Mouse (Mus musculus): ENCODE measurements at regions not wholly inside any gene's neighbourhood (a gene's known extent, or its start where the extent isn't known, plus 50 kb on each side); places are given as distances from the start of the nearest gene placed in this dataset.
A peak's percentile ranks its signal among the peaks of the same experiment; 100 is the strongest.

DNA sequence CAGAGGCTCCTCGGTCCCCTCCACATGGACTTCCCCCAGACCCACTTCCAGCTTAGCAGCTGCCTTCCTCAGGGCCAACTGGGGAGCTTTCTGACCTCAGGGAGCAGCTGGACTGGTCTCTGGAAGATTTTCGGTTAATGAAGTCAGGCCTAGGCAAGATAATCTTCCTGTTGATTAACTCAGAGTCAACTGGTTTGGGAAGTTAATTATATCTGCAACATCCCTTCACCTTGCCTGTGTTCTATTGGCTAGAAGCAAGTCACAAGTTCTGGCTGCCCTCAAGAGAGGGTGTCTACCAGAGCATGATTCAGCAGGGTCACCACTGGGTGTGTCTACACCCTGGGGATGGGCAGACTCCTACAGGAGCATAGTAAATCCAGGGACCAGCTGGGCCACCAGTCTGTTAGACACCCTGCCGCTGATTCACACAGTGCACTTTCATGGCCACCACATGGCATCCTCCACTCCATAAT lies 53.9 kb upstream of the Maml3 start:
- DNase-seq: no peak

DNA sequence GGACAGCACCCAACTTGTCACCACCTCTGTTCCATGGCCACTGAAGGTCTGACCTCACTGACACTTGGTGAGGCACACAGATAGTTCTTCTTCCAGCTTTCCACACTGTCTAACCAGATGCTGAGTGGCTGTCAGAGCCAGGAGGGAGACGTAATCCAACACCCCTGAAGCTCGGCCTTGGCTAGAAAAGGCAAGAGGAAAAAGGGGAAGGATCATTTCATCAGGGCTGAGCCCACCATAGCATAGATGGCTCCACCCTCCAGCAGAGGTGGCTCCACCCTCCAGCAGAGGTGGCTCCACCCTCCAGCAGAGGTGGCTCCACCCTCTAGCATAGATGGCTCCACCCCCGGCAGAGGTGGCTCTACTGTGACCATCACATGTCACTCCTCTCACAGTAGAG lies 56.8 kb upstream of the Maml3 start:
- no peak for DNase-seq

DNA sequence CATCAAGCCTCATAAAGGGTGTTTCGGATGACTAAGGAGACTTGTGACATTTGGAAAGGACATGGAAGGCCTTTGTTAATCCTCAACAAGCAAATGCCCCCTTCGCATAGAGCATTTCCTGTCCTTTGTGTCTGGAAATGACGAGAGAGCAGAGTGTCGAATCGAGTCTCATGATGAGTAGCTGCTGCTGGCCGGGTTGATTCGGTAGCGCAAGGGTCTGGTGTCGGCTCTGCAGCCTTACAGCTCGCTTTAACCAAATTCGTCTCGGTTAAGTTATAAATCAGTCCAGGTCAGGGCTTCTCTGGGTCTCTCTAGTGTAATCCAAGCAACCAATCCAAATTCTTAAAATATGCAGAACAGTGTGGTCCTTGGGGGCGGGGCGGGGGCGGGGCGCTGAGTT lies 59.1 kb upstream of the Maml3 start:
- no peak for DNase-seq

DNA sequence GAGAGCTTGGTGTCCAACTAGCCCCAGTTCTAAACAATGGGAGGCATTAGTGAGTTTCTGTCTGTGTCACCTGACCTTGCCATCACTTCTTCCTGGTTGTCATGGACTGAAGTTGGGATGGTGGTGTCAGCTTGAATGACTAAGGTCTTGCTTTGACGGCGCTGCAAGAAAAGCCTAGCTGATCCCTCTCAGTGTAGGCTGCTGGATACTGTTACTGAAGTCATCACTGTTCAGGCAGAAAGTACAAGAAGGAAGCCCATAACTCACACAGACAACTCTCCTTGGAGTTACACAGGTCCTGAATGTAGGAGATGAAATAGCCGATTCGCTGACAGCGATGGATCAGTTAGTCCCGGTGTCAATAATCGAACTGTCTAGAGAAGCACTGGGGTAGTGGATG lies 62.5 kb upstream of the Maml3 start:
- DNase-seq: no peak

DNA sequence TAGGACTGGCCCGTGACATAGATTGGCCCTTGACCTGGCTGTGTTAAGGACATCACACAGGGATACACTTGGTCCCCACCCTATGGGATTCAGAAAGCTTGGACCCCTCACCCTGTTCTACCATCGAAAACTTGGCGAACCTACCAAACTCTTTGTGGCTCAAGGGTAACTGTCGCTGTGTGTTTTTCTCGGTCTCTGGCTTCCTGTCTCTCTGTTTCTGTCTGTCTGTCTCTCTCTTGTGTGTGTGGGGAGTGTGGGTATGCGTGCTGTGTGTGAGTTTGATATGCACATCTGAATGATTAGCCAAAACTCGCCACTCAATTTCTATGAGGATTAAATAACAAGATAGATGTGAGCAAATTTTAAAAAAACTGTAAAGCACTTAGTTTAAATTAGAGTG lies 66.0 kb upstream of the Maml3 start:
- no peak for DNase-seq

DNA sequence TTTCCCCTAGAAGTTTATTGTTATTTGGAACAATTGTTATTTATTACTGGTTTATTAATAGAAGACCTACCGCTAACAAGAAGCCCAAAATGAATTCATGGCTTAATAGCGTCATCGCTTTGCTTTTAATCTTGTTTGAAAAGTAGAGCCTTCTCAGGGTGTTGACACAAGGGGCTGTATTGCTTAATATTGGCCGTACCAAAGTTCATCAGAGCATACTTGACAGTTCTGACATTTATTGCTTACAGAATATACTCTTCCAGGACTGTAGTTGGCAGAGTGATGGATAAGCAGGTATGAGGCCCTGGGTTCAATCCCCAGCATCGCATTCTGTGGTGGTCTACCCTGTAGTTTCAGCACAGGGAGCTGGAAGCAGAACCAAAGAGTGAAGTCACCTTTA lies 66.4 kb upstream of the Maml3 start:
- no peak for DNase-seq

DNA sequence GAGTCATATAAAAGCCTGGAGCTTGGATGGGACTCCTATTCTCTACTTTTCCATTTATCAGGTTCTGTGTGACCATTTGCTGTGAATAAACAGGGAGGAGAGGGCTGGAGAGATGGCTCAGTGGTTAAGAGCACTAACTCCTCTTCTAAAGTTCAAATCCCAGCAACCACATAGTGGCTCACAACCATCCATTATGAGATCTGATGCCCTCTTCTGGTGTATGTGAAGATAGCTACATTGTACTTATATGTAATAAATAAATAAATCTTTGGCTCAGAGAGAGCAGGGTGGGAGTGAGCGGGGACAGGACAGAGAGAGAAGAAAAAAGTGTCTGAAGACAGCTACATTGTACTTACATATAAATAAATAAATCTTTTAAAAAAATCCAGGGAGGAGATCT lies 68.6 kb upstream of the Maml3 start:
- no peak for DNase-seq

DNA sequence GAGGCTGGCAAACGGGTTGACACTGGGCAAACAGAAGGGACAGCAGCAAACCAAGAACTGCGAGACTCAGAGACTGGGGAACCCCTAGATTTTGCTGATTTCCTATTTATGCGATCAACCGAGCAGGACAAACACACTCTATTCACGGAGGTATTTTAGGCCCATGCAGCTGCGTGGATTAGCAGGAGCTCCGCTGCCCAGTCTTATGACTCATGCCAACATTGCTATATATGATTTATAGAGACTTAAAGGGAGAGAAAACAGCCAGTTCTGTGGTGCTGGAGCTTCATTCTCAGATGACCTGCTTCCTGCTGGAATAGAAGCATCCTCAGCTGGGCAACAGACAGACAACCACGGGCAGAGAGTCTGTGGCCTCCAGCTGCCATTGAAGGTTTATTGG lies 71.2 kb upstream of the Maml3 start:
- DNase-seq: no peak

DNA sequence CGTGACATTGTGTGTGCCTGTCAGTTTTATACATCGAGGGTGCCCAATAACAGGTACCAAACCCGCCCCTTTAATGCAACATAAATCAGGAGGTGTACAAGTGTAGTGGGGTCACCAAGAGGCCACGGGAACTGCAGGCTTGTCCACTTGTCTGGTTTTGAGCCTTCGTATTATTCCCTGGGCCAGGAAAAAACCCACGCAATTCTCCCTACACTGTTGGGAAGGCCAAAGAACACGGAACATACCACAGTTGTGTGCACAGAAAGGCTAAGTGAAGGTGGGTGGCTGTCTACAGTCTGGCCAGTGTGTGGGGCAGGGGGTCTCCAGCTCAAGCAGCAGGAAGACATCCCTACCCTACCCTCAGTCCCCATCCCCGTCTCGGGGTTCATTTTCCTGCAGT lies 74.0 kb upstream of the Maml3 start:
- no peak for DNase-seq

DNA sequence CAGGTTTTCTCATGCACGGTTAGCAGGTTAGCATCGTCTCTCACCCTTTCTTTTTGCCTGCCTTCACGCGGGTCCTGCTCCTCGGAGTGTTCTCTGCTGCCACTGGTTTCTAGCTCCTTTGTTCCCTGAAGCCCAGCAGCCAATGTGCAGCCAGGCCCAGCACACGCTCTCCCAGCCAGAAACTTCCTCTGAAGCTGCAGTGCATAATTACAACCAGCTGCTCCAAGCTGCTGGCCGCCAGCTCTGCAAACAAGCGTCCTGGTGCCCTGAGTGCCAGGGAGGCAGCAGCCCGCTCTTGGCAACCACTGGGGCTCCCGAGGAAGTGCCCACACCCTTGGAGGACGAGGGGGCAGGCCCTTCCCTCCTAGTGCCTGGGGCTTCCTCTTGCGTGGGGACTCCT lies 74.8 kb upstream of the Maml3 start:
- peak; percentile 74 to 85 for DNase-seq

DNA sequence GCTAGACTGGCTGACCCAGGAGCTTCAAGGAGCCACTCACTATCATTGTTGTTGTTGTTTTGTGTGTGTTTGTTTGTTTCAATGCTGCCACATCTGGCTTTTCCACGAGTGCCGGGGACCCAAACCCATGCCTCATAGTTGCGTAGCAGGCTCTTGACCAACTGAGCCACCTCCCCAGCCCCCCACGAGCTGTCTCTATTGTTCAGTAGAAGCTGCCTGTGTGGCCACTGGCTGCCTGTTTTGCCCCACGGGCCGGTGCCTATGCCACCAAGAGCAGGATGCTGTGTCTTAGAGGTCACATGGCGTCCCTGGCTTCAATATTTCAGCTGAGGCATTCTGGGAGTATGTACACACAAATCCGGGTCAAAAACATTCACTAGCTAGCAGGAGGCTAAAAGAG lies 75.4 kb upstream of the Maml3 start:
- peak in 1 of 2 experiments; percentile 65 for DNase-seq

DNA sequence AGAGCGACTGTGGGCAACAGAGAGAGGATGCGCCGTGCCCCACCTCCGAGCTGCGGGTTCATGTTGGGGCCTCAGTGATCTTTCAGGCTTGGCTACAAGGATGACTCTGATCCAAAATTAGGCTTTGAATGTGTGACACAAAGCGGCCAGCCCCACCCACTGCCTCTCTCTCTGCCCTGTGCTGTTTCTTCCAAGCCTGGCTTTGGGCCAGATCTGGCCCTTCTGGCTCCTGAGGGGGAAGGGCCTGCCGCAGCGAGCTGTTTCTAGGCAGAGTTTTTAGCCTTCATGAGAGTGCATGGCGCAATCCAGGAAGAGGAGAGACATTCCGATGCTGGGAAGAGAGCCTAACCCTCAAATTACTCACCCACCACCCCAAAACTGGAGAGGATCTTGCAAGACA lies 75.9 kb upstream of the Maml3 start:
- DNase-seq: peak; percentile 88 to 91

DNA sequence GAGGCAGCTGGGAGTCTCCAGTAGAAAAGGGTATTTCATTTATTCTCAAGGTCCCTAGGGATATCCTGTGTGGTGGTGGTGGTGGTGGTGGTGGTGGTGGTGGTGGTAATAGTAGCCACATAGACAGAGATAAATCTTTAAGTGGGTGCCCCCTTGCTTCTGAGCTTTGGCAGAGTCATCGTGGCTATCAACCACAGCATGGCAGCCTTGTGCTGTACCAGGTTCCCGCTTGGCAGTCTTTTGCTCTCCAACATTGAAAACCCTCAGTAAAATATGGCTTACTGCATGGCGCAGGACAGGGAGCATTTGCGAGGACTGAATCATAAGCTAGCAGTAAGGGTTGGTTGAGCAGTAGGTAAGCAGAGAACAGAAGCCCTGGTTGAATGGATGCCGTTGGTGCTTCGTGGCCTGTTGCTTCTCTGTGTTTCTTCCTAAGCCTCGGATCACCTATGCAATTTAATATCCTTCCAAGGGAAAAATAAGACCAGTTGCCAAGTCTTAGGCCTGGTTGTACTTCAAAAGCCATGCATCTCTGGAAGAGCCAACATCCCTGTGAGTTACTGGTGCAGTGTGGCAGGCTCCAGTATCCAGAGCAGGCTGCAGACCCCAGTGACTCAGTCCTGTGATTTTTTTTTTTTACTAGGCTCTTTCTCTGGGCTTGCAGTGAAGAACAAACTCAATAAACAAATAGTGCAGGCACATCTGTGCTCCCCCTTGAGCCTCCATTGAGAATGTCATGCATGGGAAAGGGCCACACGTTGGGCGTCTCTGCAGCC lies 76.6 kb upstream of the Maml3 start:
- no peak for DNase-seq

DNA sequence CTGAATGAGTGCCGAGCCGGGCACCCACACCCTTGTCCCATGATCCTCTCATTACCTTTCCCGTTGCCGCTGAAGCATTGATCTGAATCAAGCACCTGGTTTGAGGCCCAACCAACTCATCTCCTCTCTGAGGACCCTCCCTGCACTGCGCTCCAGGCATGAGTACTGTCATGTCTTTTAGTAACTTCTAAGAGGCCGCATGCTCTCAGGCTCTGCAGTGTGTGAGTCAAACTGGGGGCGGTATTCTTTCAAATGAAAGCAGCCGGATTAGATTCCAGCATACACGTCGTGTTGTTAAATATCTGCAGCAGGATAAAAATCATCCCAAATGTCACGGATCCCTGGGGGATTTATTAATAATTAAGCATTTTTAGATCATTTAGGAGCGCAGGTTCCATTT lies 79.4 kb upstream of the Maml3 start:
- no peak for DNase-seq

DNA sequence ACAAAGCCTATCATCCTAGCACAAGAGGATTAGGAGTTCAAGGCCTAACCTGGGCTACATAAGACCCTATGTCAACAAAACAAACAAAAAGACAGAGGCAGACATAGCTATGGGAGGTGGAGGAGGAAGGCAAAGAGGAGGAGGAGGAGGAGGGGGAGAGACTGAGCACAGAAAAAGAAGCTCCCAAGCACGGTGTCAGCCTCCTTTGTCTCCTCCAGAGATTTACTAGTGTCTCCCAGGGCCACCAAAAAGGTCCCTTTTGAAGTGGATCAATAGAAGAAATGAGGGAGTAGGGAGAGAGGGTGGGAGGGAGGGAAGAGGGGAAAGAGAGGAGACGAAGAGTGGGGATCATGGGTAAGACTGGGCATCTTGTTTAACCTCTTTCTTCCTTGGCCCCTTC lies 80.5 kb upstream of the Maml3 start:
- DNase-seq: no peak

DNA sequence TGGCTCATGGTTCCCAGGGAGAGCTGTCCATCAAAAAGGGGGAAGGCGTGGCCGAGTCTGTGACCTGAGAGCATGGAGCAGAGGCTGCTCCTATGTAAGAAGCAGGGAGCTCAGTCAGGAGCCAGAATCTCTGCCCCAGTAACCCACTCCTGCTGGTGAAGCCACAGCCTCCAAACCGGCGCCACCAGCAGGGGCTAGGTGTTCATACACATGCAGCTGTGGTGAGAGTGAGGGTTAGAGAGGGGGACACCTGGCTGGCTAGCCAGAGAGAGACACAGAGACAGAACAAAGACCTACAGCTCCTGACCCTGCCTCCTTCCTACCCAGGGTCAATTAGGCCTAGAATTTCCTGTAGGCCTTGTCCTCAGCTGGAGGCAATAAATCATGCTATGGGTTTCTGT lies 80.7 kb upstream of the Foxo1 start:
- DNase-seq: no peak

DNA sequence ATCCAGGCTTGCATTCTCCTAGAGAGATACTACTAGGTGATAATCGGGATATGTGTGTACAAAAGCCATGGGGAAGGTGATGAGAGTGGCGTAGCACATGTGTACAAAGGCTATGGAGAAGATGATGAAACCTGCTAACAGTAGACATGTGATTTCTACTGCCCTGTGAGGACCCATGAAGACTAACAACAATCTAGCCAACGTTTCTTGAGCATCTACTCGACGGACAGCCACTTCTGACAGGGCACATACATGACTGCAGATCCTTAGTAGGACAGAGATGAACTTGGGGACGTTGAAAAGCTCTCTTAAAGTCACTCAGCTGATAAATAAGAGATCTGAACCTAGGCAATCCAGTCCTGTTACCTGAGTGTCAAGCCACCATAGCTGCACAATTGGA lies 79.8 kb upstream of the Foxo1 start:
- no peak for DNase-seq

DNA sequence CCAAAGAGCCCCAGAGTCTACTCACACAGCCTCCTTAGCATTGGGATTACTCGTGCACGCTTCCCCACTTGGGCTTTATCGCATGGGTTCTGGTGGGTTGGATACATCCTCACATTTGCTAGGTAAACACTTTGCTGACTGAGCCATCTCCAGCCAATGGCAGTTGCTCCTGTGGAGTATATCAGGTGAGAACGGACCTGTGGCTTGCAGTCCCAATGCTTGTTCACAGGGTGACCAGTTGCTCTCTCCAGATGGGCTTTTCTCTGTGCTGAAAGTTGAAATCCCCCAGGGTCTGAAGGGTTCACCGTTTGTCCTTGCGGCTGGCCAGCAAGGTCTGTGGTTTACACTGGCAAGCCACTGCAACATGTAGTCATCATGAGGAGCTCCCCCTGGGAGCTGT lies 79.1 kb upstream of the Foxo1 start:
- no peak for DNase-seq

DNA sequence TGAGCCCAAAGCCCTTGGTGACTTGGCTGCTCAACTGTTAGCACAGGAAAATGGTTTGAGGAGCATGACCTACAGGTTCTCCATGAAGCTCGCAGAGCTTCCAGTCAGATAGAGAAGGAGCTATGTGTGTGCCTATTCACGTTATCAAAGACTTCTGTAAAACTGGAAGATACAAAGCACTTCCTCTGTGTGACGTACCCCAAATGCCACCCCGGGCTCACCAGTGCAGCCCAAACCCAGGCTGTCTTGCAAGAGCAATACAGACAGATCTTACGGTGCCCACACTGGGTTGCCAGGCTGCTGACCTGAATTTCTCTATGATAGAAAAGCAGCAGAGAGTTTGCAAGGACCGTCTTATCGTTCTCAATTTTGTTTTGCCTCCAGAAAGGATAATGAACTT lies 78.1 kb upstream of the Foxo1 start:
- no peak for DNase-seq

DNA sequence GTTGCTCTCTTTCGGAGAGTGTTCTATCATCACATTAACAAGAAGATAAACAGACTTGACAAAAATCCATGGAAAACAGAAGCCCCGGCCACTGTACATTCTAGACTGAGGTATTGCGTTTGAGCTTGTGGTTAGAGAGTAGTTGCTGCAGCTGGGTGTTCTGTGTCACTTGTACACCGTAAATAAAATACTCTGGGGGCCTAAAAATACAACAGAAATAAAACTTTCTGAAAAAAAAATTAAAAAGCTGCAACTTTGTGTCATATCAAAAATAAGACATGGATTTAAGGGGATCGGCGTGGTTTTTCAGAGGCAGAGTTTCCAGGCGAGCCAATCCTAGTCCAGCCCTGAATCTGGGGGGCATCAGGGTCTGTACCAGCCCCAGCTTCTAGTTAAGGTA lies 75.1 kb upstream of the Foxo1 start:
- DNase-seq: no peak

DNA sequence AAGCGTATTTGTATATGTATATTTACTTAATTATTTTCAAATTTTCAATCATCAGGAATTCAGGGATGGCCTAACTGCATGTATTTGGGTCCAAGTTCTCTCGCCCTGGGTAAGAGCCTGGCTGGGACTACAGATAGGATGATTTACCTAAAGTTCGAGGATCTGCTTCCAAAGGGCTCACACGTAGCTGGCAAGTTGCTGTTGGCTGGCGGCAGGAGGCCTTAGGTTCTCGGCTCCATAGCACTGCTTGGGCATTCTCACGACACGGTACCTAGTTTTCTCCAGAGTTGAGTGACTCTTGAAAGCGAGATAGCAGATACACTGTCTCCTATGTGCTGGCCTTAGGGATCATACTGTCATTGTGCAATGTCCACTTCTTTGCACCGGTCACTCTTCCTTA lies 73.9 kb upstream of the Foxo1 start:
- no peak for DNase-seq

DNA sequence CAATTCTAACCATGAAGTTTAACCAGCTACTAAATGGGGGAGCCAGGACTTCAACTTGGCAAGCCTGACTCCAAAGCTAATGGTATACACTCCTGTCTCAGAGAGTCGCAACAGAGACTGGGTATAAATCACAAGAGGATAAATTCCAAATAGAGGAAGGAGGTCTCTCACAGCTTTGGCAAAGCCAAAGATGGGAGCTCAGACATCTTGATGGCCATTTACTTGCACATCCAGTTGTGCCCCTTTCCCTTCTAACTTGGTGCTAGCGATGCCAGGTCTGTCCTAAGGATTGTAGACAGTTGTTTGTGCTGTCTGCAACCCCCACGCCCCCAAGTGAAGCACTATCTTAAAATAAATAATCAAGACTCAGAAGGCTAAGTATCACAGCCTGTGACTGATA lies 72.7 kb upstream of the Foxo1 start:
- DNase-seq: no peak

DNA sequence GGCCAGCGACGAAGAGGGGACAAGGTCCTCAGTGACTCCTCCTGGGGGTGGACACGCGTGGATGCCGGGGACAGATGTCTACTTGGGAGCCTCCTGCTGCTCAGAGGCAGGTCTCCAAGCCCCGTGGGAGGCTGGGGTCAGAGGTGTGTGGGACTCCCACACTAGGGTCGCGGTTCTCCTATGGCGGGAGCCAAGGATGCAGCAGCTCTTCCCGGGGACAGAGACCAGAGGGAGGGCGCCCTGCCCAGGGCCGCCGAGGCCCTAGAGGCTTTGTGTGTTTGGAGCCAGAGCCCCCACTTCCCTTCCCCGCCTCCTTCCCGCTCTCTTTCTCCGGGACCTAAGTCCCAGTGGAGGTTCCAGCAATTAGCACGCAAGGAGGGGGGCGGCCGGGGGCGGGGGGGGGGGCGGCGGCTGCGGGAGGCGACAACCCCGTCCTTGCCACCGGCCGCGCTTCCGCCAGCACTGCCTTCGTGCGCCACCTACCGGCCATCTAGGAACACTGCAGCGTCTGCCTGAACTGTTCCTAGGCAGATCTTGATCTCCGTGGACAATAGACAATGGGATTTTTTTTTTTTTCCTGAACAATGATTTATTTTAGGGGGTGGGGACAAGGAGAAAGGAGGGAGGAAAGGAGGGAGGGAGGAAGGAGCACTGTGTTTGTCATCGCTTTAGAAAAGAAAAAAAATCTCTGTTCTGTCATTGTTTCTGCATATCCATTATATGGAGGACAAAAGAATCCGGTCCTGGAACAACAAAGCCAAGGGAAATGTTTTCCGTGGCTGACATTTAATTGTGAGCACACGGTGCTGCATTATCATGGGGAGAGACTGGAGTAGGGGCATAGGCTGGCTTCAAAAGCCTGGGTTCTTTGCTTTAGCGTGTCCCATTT lies 71.8 kb upstream of the Foxo1 start:
- peak; percentile 70 to 91 for DNase-seq

DNA sequence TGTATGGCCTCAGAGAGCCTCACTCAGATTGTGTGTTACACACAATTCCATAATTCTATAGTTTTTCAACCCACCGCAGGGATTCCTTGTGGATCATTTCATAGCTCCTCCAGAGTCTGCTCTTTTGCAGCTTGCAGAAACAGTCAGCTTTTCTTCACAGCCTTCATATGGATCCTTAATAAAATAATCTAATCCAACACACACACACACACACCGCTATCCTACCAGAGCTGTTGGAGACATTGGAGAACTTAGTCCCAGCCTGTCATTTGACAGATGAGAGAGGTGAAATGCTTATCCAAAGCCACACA lies 71.2 kb upstream of the Foxo1 start:
- no peak for DNase-seq

Data from heart, adult 18-20 months (tissue).